Mouse (Mus musculus) heart, postnatal 36 days (tissue): ENCODE measurements around the gene Gm10100. TPM values are rescaled to one million over a fixed set of nuclear protein-coding genes. Genes with fewer than 3 reads are reported as not detected.
"Not testable (repeated sequence)": the region's sequence is repeated elsewhere in the genome, so short reads cannot be mapped to it uniquely, and the experiment has no call there.

Experiments
- DNase-seq, 2 experiments: peaks; one replicate each; pipeline ENCODE4 v3.0.0; 2021 to 2022
- intact Hi-C: fragments of 180-260 bp; cut with DNase I; formaldehyde crosslinking; loops from one replicate; pipeline ENCODE4 v1.15.1; 2025
- total RNA-seq, 2 experiments: library from RNA; stranded (reverse); gene quantifications; 2 replicates each; pipeline ENCODE4 v1.2.3; 2021

The Gm10100 gene
- total RNA-seq, 2 experiments from 2014 or later = not detected

DNA sequence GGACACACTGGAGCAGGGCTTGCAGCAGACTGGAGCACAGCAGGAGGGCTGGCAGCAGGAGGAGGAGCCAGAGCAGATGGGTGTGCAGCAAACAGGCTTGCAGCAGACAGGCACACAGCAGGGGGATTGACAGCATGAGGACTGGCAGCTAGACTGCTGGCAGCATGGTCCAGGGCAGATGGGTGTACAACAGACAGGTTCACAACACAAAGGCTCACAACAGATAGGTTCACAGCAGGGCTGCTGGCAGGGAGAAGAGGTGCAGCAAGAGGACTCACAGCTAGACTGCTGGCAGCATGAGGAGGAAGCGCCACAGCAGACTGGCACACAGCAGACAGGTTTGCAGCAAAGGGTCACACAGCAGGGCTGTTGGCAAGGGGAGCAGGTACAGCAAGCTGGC lies 24.4 kb downstream of the Gm10100 start:
- DNase-seq, intact Hi-C loops: not testable (repeated sequence)

DNA sequence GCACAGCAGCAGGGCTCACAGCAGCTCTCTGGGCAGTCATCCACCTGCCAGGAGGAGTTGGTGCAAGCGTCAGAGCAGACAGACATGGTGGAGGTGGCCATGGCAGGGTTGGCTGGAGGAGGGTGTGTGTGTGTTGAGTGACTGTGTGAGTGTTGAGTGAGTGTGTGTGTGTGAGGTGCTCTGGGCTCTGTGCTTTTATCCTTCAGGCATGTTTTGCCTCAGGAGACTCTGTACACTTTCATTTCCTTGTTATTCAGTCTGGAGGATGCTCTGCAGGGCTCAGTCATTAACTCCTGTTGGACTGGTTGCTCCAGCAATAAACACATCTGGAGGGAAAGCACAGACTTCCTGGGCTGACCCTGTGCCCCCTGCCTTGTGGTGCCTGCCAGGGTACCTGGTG lies 25.0 kb downstream of the Gm10100 start, which contains the start of gene Gm9736:
Gene Gm9736, minus strand, starts transcription at position 101 of the 400 bp plus-strand sequence.
- intact Hi-C loops, DNase-seq: not testable (repeated sequence)

DNA sequence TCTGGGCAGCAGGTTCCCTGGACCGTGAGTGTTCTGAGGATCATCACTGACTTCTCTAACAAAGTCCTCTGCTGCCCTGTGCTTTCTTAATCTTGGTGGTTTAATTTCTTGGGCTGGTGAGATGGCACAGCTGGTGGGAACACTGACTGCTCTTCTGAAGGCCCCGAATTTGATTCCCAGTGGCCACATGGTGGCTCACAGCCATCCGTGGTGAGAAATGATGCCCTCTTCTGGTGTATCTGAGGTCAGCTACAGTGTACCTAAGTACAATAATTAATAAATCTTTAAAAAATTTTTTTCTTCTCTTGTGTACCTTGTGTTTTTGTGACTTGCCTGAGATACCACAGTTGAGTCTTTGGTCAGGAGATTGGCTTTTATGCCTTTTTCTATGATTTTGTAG lies 26.0 kb downstream of the Gm10100 start:
- intact Hi-C loops = not testable (repeated sequence)

DNA sequence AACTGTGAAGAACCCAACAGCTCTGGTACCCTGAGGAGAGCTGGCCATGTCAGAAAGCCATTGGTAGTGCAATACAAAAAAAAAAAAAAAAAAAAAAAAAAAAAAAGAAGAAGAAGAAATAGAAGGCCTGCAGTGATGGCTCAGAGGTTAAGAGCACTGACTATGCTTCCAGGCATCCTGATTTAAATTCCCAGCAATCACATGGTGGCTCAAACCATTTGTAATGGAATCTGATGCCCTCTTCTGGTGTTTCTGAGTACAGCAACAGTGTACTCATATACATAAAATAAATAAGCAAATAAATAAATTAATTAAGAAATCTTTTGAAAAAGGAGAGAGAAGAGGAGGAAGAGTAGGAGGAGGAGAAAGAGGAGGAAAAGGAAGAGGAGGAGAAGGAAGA lies 27.2 kb downstream of the Gm10100 start:
- intact Hi-C loops = no loop called here
- DNase-seq = no peak

More for the DNA sequence above, 26.0 kb downstream of the Gm10100 start:
- not testable (repeated sequence) for DNase-seq

DNA sequence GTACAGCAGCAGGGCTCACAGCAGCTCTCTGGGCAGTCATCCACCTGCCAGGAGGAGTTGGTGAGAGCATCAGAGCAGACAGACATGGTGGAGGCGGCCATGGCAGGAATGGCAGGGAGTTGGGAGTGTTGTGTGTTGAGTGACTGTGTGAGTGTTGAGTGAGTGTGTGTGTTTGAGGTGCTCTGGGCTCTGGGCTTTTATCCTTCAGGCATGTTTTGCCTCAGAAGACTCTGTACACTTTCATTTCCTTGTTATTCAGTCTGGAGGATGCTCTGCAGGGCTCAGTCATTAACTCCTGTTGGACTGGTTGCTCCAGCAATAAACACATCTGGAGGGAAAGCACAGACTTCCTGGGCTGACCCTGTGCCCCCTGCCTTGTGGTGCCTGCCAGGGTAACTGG lies 33.3 kb downstream of the Gm10100 start, which contains the start of gene Gm3233:
Gene Gm3233, minus strand, starts transcription at position 101 of the 400 bp plus-strand sequence.
- intact Hi-C loops, DNase-seq: not testable (repeated sequence)

DNA sequence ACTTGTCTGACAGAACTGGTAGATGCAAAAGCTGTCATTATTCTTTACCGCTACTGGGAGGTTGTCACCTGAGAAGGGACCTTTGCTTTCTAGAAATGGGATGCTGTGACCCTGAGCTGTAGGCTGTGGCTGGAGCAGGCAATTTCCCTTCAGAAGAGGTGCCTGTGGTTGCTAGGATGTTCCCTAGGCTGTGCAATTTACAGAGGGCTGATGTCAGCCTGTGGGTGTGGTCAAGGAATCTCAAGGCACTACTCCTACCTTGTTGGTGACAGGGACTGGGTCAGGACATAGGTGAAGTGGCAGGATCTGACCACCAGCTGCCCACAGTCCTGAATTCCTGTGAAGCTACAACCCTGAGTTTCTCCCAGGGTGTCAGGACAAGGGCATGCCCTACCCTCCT lies 43.4 kb downstream of the Gm10100 start:
- intact Hi-C loops = no loop called here
- DNase-seq = no peak

DNA sequence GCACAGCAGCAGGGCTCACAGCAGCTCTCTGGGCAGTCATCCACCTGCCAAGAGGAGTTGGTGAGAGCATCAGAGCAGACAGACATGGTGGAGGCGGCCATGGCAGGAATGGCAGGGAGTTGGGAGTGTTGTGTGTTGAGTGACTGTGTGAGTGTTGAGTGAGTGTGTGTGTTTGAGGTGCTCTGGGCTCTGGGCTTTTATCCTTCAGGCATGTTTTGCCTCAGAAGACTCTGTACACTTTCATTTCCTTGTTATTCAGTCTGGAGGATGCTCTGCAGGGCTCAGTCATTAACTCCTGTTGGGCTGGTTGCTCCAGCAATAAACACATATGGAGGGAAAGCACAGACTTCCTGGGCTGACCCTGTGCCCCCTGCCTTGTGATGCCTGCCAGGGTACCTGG lies 44.9 kb downstream of the Gm10100 start, which contains the start of gene Gm3238:
Gene Gm3238, minus strand, starts transcription at position 101 of the 400 bp plus-strand sequence.
- intact Hi-C loops, DNase-seq: not testable (repeated sequence)

DNA sequence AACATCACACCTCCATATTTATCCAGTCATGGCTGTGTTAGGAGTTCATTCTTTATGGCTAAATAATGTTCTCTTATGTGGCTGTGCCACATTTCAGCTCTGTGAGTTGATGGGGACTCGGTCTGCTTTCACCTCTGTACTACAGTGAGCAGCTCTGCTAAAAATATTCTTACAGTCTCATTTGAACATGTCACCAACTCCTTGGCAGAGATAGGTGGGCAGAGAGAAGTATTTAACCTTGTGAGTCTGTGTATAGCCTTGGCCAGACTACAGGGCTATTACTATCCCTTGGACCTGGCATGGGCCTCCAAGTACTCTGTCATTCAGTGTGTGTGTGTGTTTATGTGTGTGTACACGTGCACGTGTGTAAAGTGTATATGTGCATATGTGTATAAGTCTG lies 45.9 kb downstream of the Gm10100 start:
- DNase-seq, intact Hi-C loops: not testable (repeated sequence)

Other genes starting within 250 kb of the Gm10100 start
- 10 to 100 TPM in 1 of 2 experiments, 1 to 10 TPM in 1; 9.8 to 10.5 TPM for gene Fam207a, start 210.7 kb upstream of the Gm10100 start, total RNA-seq
- 1 to 10 TPM; 7.1 to 9.2 TPM for gene Itgb2, start 196.2 kb upstream of the Gm10100 start, total RNA-seq
- 100 to 1,000 TPM; 137 to 138 TPM for gene Pttg1ip, start 144.8 kb upstream of the Gm10100 start, total RNA-seq
- 10 to 100 TPM; 52.9 to 58.9 TPM for gene Sumo3, start 120.4 kb upstream of the Gm10100 start, total RNA-seq
- 10 to 100 TPM; 10.6 to 17.6 TPM for gene Gm49325, start 120.3 kb upstream of the Gm10100 start, total RNA-seq
- 10 to 100 TPM; 65.2 to 73.4 TPM for gene Ube2g2, start 104.2 kb upstream of the Gm10100 start, total RNA-seq
- gene Tspear, start 39.9 kb upstream of the Gm10100 start, total RNA-seq = not detected
- gene Gm19402, start 35.7 kb upstream of the Gm10100 start, total RNA-seq = not detected
- gene Gm9508, start 29.3 kb upstream of the Gm10100 start, total RNA-seq = not detected
- gene Gm10272, start 19.9 kb upstream of the Gm10100 start, total RNA-seq = not detected
- not detected for gene Gm10024, start 15.0 kb upstream of the Gm10100 start, total RNA-seq
- gene Gm10142, start 10.7 kb upstream of the Gm10100 start, total RNA-seq = not detected
- gene Krtap12-1, start 5.9 kb upstream of the Gm10100 start, total RNA-seq = not detected
- gene Gm18596, start 16.2 kb downstream of the Gm10100 start, total RNA-seq = not detected
- gene Gm9736, start 24.9 kb downstream of the Gm10100 start, total RNA-seq = not detected
- not detected for gene Gm3233, start 33.2 kb downstream of the Gm10100 start, total RNA-seq
- gene Gm3238, start 44.8 kb downstream of the Gm10100 start, total RNA-seq = not detected
- not detected for gene Gm7138, start 50.5 kb downstream of the Gm10100 start, total RNA-seq
- not detected for gene Gm3250, start 56.1 kb downstream of the Gm10100 start, total RNA-seq
- not detected for gene Gm7137, start 61.7 kb downstream of the Gm10100 start, total RNA-seq
- not detected for gene Gm9639, start 68.6 kb downstream of the Gm10100 start, total RNA-seq
- not detected for gene Gm19668, start 72.6 kb downstream of the Gm10100 start, total RNA-seq
- not detected for gene Gm9507, start 85.4 kb downstream of the Gm10100 start, total RNA-seq
- not detected for gene Gm2696, start 88.2 kb downstream of the Gm10100 start, total RNA-seq
- not detected for gene Krtap10-4, start 100.6 kb downstream of the Gm10100 start, total RNA-seq
- gene Krtap10-10, start 109.5 kb downstream of the Gm10100 start, total RNA-seq = not detected
- gene Gm36176, start 120.3 kb downstream of the Gm10100 start, total RNA-seq = not detected
- not detected for gene Gm10318, start 126.4 kb downstream of the Gm10100 start, total RNA-seq
- not detected for gene Gm3285, start 135.5 kb downstream of the Gm10100 start, total RNA-seq
- under 1 TPM; 0.54 to 0.94 TPM for gene Lrrc3, start 176.1 kb downstream of the Gm10100 start, total RNA-seq
- 1 to 10 TPM in 1 of 2 experiments, under 1 TPM in 1; 0.31 to 1.5 TPM for gene Trpm2, start 244.1 kb downstream of the Gm10100 start, total RNA-seq